Mouse (Mus musculus): ENCODE results near the gene Kcnh1.

Kcnh1 gene

GRCm38 (mm10) chr1:192457037-192457436 is 266.5 kb downstream of the Kcnh1 start:
- no peak for DNase-seq (ENCODE audit: low spot score in 2 of 2)

- peak; percentile 9 to 23 for DNase-seq (ENCODE audit: low spot score in 2 of 2)
These were observed 267.1 kb downstream of the Kcnh1 start for GRCm38 (mm10) chr1:192457526-192458206.

- DNase-seq (ENCODE audit: low spot score in 2 of 2) = no peak
These were observed 273.2 kb downstream of the Kcnh1 start for GRCm38 (mm10) chr1:192463732-192464131.

DNA sequence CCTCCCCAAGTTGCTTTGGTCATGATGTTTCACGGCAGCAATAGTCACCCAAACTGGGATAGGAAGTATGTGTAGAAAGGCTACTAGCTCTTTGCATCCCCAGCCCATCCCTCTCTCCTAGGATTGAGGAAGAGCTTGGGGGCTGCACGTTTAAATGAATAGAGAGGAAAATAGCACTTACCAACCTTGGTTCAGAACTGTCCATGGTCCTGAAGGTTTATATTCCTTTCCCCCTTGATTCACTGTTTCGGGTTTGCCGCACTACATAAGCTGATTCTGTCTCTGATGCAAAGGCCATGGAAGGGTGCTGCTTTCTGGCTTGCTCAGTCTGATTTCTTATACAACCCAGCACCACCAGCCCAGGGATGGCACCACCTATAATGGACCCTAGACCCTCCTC is 281.8 kb downstream of the Kcnh1 start:
- DNase-seq (ENCODE audit: low spot score in 2 of 2) = no peak

DNA sequence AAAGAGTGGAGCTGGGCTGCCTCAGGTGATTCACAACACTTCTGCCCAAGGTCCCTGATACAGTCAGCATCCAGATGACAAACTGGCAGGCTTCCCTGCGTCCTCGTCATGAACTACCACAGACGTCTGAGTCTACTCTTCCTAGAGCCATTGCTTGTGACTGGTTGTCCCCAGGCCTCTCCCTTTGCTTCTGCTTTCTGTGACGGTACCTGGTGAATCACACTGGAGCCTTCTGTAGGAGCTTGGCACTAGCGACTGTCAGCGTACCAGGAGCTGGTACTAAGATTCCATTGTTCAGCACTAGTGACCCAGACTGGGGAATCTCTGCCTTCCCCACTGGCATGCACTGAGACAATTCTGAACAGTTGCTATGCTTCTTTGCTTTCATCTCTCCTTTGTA is 282.6 kb downstream of the Kcnh1 start:
- DNase-seq (ENCODE audit: low spot score in 2 of 2) = no peak

DNA sequence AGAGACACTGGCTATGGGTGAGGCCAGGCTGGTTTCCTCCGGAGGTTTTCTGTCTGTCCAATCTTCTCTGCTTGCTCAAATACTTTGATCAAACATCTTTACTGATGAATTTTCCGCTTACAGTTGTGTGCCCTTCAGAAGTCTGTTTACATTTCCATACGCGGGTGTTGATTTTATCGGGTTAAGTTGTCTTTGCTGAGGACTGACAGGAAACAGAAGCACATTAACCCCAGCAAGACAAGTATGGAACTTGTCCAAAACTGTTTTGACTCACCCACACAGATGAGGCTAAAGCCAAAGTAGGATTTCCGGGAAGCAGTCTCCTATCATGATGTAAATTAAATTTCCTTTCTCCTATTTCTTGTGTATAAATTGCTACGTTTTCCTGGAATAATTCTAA is 286.1 kb downstream of the Kcnh1 start:
- DNase-seq (ENCODE audit: low spot score in 2 of 2) = no peak

DNA sequence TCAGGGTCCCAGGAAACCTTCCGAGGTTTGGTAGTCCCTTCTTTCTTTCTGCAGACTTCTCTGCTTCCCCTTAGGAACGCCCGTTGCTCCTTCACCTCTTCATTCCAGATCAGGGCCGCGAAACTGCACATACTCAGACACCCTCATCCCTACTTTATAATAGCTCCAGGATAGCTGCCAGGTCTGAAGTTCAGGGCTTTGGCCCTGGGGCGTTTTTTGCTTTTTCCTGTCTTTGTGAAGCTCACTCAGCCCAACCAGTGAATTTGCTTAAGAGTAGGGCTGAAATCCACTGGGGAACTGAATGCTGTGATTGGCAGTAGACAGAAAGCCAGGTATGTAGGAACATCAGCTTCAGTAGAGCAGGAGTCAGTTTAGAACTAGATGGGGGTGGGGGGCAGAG is 287.0 kb downstream of the Kcnh1 start:
- DNase-seq (ENCODE audit: low spot score in 2 of 2) = no peak

- no peak for DNase-seq (ENCODE audit: low spot score in 2 of 2)
These were observed 287.6 kb downstream of the Kcnh1 start for GRCm38 (mm10) chr1:192478176-192478575.

GRCm38 (mm10) chr1:192480072-192480784 is 289.7 kb downstream of the Kcnh1 start:
- no peak for DNase-seq (ENCODE audit: low spot score in 2 of 2)

- no peak for DNase-seq (ENCODE audit: low spot score in 2 of 2)
These were observed 290.9 kb downstream of the Kcnh1 start for GRCm38 (mm10) chr1:192481446-192481845.

- DNase-seq (ENCODE audit: low spot score in 2 of 2) = no peak
These were observed 294.5 kb downstream of the Kcnh1 start for GRCm38 (mm10) chr1:192485030-192485429.

GRCm38 (mm10) chr1:192487571-192487970 is 297.0 kb downstream of the Kcnh1 start:
- DNase-seq (ENCODE audit: low spot score in 2 of 2) = no peak

GRCm38 (mm10) chr1:192489908-192490825 is 299.6 kb downstream of the Kcnh1 start:
- DNase-seq (ENCODE audit: low spot score in 2 of 2) = no peak

- DNase-seq (ENCODE audit: low spot score in 2 of 2) = no peak
These were observed 306.9 kb downstream of the Kcnh1 start for GRCm38 (mm10) chr1:192497505-192497904.

DNA sequence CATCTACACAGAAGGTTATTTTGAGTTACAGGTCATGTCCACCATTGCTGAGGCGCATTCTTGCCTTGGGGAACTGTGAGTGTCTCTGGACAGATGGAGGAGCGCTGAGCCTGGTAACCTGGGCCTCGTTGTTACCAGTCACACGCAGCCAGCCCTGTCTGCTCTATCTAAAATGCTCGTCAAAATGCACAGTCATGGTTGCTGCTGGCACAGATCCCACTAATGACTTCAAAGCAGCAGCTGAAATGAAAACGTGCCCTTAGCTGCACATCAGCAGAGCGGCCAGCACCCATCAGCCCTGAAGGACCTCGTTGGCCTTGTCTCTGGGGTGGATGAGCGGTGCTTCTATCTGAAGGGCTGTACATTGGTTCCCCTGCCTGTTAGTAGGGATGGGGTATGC is 311.4 kb downstream of the Kcnh1 start:
- no peak for DNase-seq (ENCODE audit: low spot score in 2 of 2)

DNA sequence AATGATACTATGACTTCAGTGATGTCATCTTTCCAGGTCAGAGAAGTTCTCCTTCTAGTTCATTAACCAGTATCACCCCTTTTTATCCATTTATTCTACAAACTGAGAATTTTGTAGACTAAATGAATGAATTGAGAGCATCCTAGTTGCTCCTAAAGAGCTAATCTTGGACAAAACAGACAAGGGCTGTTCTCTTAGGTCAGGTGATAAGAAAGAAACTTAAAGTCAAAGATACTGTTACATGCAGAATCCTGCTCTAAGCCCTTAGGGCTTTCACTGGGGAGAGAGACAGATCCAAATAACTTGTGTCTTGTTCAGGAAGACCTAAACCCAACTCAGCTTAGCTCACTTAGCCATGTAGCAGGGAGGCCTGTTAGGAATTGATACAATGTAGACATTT is 312.3 kb downstream of the Kcnh1 start:
- no peak for DNase-seq (ENCODE audit: low spot score in 2 of 2)

GRCm38 (mm10) chr1:192503651-192504050 is 313.1 kb downstream of the Kcnh1 start:
- no peak for DNase-seq (ENCODE audit: low spot score in 2 of 2)

- DNase-seq (ENCODE audit: low spot score in 2 of 2) = no peak
These were observed 322.2 kb downstream of the Kcnh1 start for GRCm38 (mm10) chr1:192512821-192513220.

DNA sequence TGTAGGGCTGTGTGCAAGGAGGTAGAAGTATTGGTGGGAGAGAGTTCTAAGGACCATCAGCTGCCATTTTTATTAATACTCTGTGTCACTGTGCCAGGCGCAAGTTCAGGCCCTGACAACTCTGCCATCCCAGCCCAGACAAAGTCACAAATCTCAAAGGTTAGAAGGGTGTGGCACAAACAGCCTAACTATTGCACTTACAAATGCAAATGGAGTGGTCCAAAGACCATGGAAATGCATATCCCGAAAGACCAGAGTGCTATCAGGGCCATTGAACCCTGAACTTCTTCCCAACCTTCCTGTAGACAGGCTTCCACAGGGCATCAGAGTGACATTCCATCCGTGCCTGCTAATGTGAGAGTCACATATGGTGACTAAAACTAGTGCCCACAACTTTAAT is 324.8 kb downstream of the Kcnh1 start:
- no peak for DNase-seq (ENCODE audit: low spot score in 2 of 2)

DNA sequence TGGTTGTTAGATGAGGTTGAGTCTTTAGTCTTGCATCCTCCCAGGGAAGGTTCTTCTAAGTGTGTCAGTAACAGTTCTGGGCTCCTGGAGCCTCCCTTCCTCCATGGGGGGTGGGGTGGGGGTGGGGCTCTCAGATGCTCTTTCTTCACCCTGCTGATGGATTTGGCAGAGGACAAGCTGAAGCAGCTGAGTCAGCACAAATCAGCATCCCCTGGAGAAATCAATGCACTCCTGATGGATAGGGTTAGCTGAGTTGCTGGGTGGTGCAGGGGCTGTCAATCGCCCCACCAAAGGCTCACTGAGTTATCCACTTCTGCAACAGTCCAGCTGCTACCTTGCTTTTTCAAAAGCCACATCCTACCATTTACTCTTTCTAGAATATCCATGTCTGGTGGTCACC is 329.1 kb downstream of the Kcnh1 start:
- DNase-seq (ENCODE audit: low spot score in 2 of 2) = no peak

GRCm38 (mm10) chr1:192520836-192521435 is 330.4 kb downstream of the Kcnh1 start:
- DNase-seq (ENCODE audit: low spot score in 2 of 2) = peak; percentile 30 to 40

All from heart, adult 9 months (tissue).